Mouse (Mus musculus): Measurements from ENCODE around the gene Necab3.

Necab3 gene

DNA sequence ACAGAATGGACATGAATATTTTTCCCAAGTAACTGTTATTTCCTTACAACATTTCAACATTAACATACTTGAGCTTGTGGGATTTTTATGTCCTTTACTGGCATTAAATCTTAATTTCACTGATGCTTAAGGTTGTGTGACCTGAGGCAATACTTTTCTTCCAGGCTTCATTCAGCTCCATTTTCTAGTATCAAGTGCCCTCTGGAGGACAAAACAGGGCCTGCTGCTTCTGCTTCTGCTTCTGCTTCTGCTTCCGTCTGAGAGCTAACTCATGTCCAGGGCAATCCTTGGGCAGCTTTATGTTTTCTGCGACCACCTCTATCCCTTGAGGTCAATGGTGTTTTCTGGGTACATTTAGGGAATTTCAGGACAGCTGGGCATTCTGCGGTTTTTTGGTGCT lies 19.0 kb downstream of the Necab3 start:
- DNase-seq, result peak; percentile 81 to 82

GRCm38 (mm10) chr2:154538710-154539109 lies 20.0 kb downstream of the Necab3 start:
- DNase-seq, result peak in 1 of 2 experiments; percentile 24

DNA sequence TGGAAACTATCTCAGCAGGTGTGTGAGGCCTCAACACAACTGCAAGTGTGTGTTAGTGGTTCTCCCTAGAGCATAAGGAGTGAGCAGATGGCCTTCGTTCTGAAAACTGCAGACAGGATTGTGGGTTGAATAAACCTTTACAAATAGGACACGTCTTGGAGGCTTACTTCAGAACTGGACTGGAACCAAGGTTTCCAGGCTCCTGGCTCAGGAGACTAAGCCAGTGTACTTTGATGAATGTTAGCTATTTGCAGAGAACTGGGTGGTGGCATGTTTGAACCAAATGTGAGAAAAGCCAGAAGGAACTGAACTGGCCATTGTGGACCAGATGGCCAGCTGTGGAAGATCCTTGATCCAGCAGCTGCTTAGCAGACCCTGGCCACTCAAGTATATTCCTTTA lies 20.4 kb downstream of the Necab3 start:
- DNase-seq, result peak; percentile 28 to 66

DNA sequence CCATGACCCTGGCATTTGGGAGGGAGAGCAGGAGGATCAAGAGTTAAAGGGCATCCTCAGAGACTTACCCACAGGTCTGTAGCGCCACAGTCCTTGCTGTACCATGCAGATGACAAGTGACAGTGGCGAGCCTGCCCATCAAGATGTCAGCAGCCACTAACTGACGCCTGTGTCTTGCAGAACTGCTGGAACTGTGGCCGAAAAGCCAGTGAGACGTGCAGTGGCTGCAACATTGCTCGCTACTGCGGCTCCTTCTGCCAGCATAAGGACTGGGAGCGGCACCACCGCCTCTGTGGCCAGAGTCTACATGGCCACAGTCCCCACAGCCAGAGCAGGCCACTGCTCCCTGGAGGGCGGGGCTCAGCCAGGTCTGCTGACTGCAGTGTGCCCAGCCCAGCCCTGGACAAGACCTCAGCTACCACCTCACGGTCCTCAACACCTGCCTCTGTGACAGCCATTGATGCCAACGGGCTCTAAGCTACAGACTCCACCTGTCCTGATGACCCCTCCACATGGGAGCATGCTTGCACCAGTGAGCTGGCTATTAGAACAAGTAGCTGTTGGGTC lies 23.9 kb downstream of the Necab3 start:
- DNase-seq, result no peak

GRCm38 (mm10) chr2:154532888-154533287 lies 25.8 kb downstream of the Necab3 start:
- no peak for DNase-seq

DNA sequence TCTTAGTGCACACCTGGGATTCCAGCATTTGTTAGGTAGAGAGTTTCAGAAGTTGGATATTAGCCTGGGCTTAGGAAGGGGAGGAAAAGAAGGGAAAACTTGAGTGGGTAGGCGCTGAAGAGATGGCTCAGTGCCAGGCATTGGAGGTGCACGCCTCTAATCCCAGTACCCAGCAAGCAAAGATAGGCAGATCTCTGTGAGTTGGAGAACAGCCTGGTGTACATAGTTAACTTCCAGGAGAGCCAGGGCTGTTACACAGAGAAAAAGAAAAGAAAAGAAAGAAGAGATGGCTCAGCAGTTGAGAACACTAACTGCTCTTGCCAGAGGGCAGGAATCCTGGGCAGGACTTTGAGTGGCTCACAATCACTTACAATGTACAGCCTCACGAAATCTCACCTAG lies 32.2 kb downstream of the Necab3 start:
- DNase-seq, result peak in 1 of 2 experiments; percentile 20

GRCm38 (mm10) chr2:154525285-154525684 lies 33.4 kb downstream of the Necab3 start:
- no peak for DNase-seq

- no peak for DNase-seq
Measured at GRCm38 (mm10) chr2:154522334-154522733, 36.4 kb downstream of the Necab3 start.

- DNase-seq, result no peak
Measured at GRCm38 (mm10) chr2:154521449-154521848, 37.2 kb downstream of the Necab3 start.

DNA sequence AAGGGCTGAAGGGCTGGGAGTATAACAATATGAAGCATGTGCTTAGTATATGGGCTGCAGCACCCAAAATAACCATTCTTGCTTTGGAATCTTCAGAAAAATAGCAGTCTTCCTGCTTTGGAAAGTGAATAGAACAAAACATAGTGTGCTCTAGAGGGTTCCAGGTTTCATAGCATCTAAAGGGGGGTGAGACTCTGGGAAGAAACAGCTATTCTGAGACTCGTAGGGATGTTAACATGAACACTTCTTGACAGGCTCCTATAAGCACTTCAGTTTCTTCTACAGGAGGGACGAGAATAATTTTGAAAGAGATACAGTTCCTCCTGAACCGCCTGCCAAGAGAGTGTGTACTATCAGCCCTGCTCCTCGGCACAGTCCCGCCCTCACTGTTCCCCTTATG lies 41.3 kb downstream of the Necab3 start:
- no peak for DNase-seq

GRCm38 (mm10) chr2:154516944-154517343 lies 41.7 kb downstream of the Necab3 start:
- DNase-seq, result no peak

- no peak for DNase-seq
Measured at GRCm38 (mm10) chr2:154510141-154510540, 48.5 kb downstream of the Necab3 start.

- DNase-seq, result no peak
Measured at GRCm38 (mm10) chr2:154508450-154508849, 50.2 kb downstream of the Necab3 start.

DNA sequence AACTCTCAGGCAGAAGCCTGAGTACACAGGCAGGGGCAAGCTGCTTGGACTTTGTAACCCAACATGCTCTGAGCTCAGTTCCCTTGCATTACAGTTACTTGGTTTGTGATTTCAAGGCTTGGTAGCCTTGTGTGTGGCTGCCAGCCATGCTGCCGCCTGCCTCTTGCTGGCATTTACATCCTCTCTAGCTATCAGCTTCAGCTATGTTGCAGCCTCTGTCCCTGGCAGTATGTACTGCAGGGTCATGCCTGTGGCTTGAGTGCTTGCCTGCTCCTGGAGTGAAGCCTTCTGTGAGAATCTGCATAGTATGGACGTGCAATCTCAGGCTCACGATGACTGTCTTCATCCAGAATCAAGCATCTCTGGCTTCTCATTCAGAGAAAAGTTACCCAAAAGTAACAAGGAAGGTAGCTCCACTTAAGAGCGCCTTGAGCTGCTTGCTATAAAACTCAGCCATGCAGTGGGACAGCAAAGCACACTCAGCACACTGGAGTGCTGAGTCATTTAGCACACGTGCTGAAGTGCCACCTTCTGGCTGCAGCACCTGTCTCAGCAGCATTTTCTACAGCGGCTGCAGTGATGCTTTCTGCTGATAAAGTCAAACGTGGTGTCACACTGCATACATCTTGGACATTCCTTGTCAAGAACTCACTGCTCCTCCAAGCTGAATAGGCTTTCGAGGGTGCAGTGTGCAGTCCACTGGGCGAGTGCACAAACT lies 51.0 kb downstream of the Necab3 start:
- peak; percentile 71 to 81 for DNase-seq

DNA sequence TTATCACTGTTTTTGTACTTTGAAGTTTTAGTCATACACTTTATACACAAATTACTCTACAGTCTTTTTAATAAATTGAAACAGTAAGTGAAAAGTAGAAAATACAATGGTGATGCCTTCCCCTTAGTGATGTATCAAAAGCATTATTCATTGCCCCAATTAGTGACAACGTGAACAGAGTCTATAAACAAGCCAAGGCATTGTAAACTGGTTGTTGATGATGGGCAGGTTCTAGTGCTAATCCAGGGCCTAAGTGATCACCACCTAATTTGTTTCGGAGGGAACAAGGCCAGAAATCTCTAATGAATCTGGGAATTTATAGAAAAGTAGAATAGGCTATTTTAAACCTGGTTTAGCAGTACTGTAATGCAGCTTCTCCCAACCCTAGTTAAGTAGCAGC lies 51.6 kb downstream of the Necab3 start:
- DNase-seq, result no peak

DNA sequence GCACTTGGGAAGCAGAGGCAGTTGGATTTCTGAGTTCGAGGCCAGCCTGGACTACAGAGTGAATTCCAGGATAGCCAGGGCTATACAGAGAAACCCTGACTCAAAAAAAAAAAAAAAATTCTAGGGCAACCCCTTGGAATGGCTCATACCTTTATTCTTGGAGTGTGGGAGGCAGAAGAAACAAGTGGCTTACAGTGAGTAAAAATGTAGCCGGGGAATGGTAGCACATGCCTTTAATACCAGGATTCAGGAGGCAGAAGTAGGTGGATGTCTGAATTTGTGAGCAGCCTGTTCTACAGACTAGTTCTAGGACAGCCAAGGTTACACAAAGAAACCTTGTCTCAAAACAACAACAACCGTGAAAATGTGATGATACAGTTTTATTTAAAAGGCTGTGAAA lies 57.9 kb downstream of the Necab3 start:
- no peak for DNase-seq

- DNase-seq, result peak in 1 of 2 experiments; percentile 26
Measured at GRCm38 (mm10) chr2:154499717-154500247, 58.9 kb downstream of the Necab3 start.

DNA sequence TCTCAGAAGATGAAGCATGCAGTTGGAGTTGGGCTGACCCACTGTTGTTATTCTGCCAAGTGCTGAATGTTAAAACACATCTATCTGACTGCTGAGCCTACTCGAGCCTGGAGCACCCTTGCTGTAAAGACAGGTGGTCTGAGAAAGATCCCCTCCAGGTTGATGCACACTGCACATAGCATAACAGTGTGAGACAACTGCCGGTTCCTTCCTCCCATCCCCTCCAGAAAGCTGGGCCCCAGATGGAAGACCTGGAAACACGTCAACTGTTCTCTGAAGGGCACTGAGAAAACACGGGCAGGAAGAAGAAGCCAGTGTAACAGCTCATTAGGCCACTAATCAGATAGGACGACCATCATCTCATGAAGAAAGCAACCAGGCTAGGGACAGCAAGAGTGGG lies 60.1 kb downstream of the Necab3 start:
- DNase-seq, result peak; percentile 74 to 77

DNA sequence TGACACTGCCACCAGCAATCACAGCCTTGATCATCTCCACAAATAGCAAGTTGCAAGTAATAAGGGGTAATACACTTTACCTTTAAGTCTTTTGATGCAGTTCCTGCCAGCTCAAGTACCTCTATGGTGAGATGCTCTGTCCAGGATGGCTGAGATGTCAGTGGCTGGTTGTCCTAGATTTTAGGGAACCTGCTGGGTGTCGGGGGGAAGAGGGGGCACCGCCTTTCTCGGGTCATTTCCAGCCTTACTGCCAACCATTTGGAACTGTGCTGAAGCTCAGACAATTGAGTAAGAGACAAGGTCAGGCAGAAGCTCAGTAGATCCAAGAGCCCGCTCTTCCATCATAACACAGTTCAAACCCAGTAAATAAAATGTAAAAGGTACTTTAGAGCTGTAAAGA lies 63.7 kb downstream of the Necab3 start:
- DNase-seq, result peak in 1 of 2 experiments; percentile 28
